Mouse (Mus musculus) stomach, postnatal 0 days (tissue): Measurements from ENCODE around the gene Arpin.

ENCODE experiments used
- CTCF ChIP-seq: IDR thresholded peaks from 2 replicates; pipeline ENCODE4 v1.5.1; 2016; ENCODE audit warnings: antibody characterized with exemption, low read depth, mild to moderate bottlenecking, moderate library complexity
- EP300 ChIP-seq: optimal IDR thresholded peaks from 2 replicates; pipeline ENCODE3; 2016; ENCODE audit warnings: antibody characterized with exemption

GRCm38 (mm10) chr7:79881901-79882300, 53.3 kb downstream of the Arpin start:
- no peak for TF ChIP-seq CTCF
- no peak for TF ChIP-seq EP300
